Mouse (Mus musculus): Measurements from ENCODE around the gene Dapk1.

GRCm38 (mm10) chr13:60625581-60625980 lies 23.8 kb downstream of the Dapk1 start:
- TF ChIP-seq POLR2A (IDR thresholded peaks at IDR 0.05; ENCODE audit: insufficient read depth, low read depth, low read length) (no peak), EP300 (IDR thresholded peaks at IDR 0.05; ENCODE audit: insufficient read depth, low read depth, low read length) (no peak)

Data from heart, adult 2 months (tissue).